ENCODE assay signal across 9 mouse cellular contexts in genomic region chr12:98741011-98741501, GRCm38 (mm10). TPM values are rescaled to one million over a fixed set of nuclear protein-coding genes. Genes with fewer than 3 reads are reported as not detected.
DNase-seq lines count a peak whose midpoint lies in the region; ATAC-seq lines count a peak whose summit lies in the region.
"Had no signal": no experiment of that assay in that cellular context is flagged by ENCODE, and none has a peak within 500 bp of the region (broad histone marks: within the 10 kb centered on the region; RNA-seq: fewer than 3 reads in every experiment).

No protein-coding gene starts in this region.

- H3K27me3 ChIP-seq in heart, embryonic 12.5 days (replicated peaks), result no peaks in the 10 kb centered on the region
- peaks cover 58% of the 10 kb centered on the region for H3K27me3 ChIP-seq in liver, embryonic 13.5 days

- H3K4me3 ChIP-seq in heart, embryonic 12.5 days, result no peak overlapping the region
- H3K4me3 ChIP-seq in liver, embryonic 13.5 days (replicated peaks), result no peak overlapping the region

- no peak overlapping the region for H3K4me2 ChIP-seq in heart, embryonic 12.5 days
- H3K4me2 ChIP-seq in liver, embryonic 13.5 days, result no peak overlapping the region

- WGBS in heart, embryonic 12.5 days, result 51% methylated on average over 3 of the region's 3 CpGs
- 43% methylated on average over 3 of the region's 3 CpGs for WGBS in liver, embryonic 13.5 days (ENCODE audit: insufficient replicate concordance)

- ATAC-seq in heart, embryonic 12.5 days (ENCODE audit: insufficient number of reproducible peaks, low FRiP score), result no peak
- 0 out of 2 replicates have a peak, but pooled peaks have one; percentile 13 for ATAC-seq in liver, embryonic 13.5 days (ENCODE audit: low read depth)
- ATAC-seq in erythroid progenitor cell, adult 5-6 weeks (replicated peaks; ENCODE audit: low FRiP score, poor library complexity, severe bottlenecking), result no peak

- no peaks in the 10 kb centered on the region for H3K9me3 ChIP-seq in heart, embryonic 12.5 days (replicated peaks)
- H3K9me3 ChIP-seq in liver, embryonic 13.5 days (replicated peaks), result no peaks in the 10 kb centered on the region

- H3K4me1 ChIP-seq in heart, embryonic 12.5 days (replicated peaks), result peaks cover 18% of the 10 kb centered on the region
- peaks cover 11% of the 10 kb centered on the region for H3K4me1 ChIP-seq in liver, embryonic 13.5 days (replicated peaks)

- no peak for DNase-seq in heart, postnatal 36 days
- peak; percentile 41 for DNase-seq in retina, postnatal 1 day
- no peak for DNase-seq in retina, embryonic 14.5 days (ENCODE audit: low spot score)
- no peak for DNase-seq in liver, embryonic 13.5 days
- DNase-seq in thymus, postnatal 36 days, result no peak
- no peak for DNase-seq in gastrocnemius, postnatal 25 days
- DNase-seq: thymus, postnatal 14 days had no signal

- no peaks in the 10 kb centered on the region for H3K36me3 ChIP-seq in heart, embryonic 12.5 days
- H3K36me3 ChIP-seq in liver, embryonic 13.5 days, result no peaks in the 10 kb centered on the region

- H3K9ac ChIP-seq in heart, embryonic 12.5 days, result no peak overlapping the region
- H3K9ac ChIP-seq in liver, embryonic 13.5 days, result no peak overlapping the region

- H3K27ac ChIP-seq in heart, embryonic 12.5 days (ENCODE audit: poor library complexity, severe bottlenecking), result peak overlapping the region; percentile 31
- peak overlapping the region; percentile 18; the same call in 1 of the 2 replicates for H3K27ac ChIP-seq in liver, embryonic 13.5 days

- intact Hi-C loops in heart, postnatal 36 days (cut with DNase I), result no loop called here

RNA-seq across cellular contexts. Expression of gene Ptpn21, which starts 3.9 kb away (rescaled TPM):
- polyA plus RNA-seq in heart, embryonic 12.5 days (2016; fragmentation: Nextera tagmentation; extraction: Ambion mirVana), result 11.7 and 13.3 TPM in 2 replicates
- total RNA-seq in heart, postnatal 36 days (2021), result 10 to 100 TPM; 28.3 to 31.5 TPM
- 1.8 and 1.9 TPM in 2 replicates for polyA plus RNA-seq in liver, embryonic 13.5 days (2015; fragmentation: Nextera tagmentation; extraction: Ambion mirVana)
- total RNA-seq in erythroid progenitor cell, adult 5-6 weeks (2015; ENCODE audit: low replicate concordance), result 7.5 TPM in 1 of 2 replicates, not detected in the other
- total RNA-seq in erythroid progenitor cell, adult 5-6 weeks (2017; ENCODE audit: low replicate concordance), result 1.7 and 3.7 TPM in 2 replicates
- total RNA-seq in gastrocnemius, postnatal 25 days (2021), result 10 to 100 TPM; 21.4 to 31.3 TPM

RNA-seq across cellular contexts. Expression of gene Zc3h14, which starts 5.7 kb away (rescaled TPM):
- 112 and 117 TPM in 2 replicates for polyA plus RNA-seq in heart, embryonic 12.5 days (2016; fragmentation: Nextera tagmentation; extraction: Ambion mirVana)
- 10 to 100 TPM; 59.0 to 59.9 TPM for total RNA-seq in heart, postnatal 36 days (2021)
- polyA plus RNA-seq in liver, embryonic 13.5 days (2015; fragmentation: Nextera tagmentation; extraction: Ambion mirVana), result 44.1 and 53.5 TPM in 2 replicates
- 54.4 and 127 TPM in 2 replicates for total RNA-seq in erythroid progenitor cell, adult 5-6 weeks (2015; ENCODE audit: low replicate concordance)
- total RNA-seq in erythroid progenitor cell, adult 5-6 weeks (2017; ENCODE audit: low replicate concordance), result 53.1 TPM in 2 replicates
- total RNA-seq in gastrocnemius, postnatal 25 days (2021), result 10 to 100 TPM; 40.9 to 44.1 TPM
